Mouse (Mus musculus) liver, postnatal 0 days (tissue): ENCODE measurements around the gene Flrt1.

Source experiments
- CTCF ChIP-seq: sonication (generic); IDR thresholded peaks from 2 replicates; pipeline ENCODE4 v1.5.1; 2016; ENCODE audit warnings: antibody characterized with exemption, low read depth
- EP300 ChIP-seq: IDR thresholded peaks from 2 replicates; pipeline ENCODE4 v1.6.1; 2016; ENCODE audit warnings: antibody characterized with exemption, low read depth, mild to moderate bottlenecking

- TF ChIP-seq CTCF (no peak), EP300 (no peak)
Measured at GRCm38 (mm10) chr19:7142207-7142915, 36.8 kb upstream of the Flrt1 start.
